Mouse (Mus musculus): Measurements from ENCODE around the gene Utp14b.

DNA sequence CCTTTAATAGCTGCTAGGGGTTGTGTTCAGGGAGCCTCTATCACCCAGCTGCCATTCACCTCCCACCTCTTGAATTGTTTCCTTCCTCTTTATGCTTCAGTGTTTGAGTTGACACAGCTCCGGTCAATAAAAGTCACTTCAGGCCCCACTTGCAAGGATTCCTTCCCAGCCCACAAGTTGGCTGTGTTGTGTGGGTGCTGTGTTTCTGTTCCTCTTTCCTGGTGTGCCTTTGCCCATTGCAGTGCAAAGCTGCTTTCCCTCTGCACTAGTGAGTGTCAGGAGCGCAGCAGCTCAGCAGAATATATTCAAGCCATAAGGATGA lies 45.1 kb downstream of the Utp14b start:
- TF ChIP-seq POLR2A (IDR thresholded peaks at IDR 0.05; ENCODE audit: control insufficient read depth, extremely low read depth, insufficient read depth, low read length, poor library complexity) (no peak), CTCF (IDR thresholded peaks at IDR 0.05; ENCODE audit: borderline replicate concordance, control insufficient read depth, extremely low read depth, insufficient read depth, low read length, poor library complexity) (no peak)
